Mouse (Mus musculus): Measurements from ENCODE around the gene Olfr1045.
"Not testable (repeated sequence)": the region's sequence is repeated elsewhere in the genome, so short reads cannot be mapped to it uniquely, and the experiment has no call there.

Olfr1045 gene

DNA sequence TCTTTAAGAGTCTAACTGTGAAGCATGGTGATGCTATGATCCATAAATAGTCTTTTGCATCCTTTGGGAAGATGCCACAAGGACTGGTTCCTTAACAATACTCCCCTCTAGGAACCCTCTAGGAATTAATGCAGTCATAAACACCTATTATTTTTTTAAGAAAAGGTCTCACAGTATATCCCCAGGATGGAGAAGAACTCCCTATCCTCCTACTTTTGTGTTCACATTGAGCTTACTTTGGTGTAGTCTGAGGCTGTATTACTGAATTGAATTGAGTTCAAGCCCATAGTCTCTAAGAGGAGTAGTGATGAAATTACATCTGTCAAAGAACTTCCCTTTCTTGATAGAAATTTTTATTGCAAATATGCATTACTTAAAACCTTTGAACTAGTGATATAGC, at the start of gene Olfr1045:
Gene Olfr1045 (minus strand): TSS at position 101 of the 400 bp plus-strand sequence.
- no peak for DNase-seq (ENCODE audit: low spot score)

DNA sequence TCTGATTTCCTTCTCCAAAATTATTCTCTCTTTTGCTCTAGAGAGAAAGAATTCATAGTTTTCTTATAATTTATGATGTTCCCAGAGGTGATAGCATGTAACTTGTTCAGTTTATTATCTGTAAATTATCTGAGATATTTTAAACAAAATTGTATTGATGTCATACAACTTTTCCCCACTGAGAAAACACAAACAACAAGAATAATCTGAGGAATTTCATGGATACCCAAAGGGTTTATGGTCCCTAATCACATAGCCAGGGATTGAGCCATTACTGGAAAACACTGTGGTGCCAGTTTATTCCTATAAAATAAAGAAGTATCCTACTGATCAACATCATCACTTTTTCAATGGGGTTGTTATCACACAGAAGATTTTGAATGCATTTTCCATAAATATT, 37.4 kb upstream of the Olfr1045 start, which contains the start of gene Olfr1048:
Gene Olfr1048 (minus strand): TSS at position 101 of the 400 bp plus-strand sequence.
- DNase-seq (ENCODE audit: low spot score), result no peak

DNA sequence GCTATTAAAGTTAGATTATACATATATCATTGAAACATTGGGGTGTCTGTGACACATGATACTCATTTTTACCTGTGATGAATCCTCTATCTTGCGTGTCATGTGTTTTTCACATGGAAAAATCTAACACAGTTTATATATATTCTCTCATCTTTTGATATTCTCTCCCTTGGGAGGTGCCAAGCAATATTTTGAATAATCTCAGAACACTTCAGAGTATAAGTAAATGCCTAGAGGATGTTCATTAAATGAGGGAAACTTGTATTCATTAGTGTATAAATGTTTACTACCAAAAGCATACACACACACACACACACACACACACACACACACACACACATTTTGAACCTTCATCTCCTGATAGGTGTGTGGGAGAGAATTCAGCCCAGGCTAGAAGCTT, 28.5 kb upstream of the Olfr1045 start, which contains the start of gene Olfr1047:
Gene Olfr1047 (minus strand): TSS at position 101 of the 400 bp plus-strand sequence.
- DNase-seq (ENCODE audit: low spot score), result no peak

- DNase-seq (ENCODE audit: low spot score), result no peak
Measured at GRCm38 (mm10) chr2:86219214-86219613, 16.4 kb upstream of the Olfr1045 start, which contains the start of gene Olfr1046. Gene Olfr1046, minus strand, starts transcription at chr2:86219314.

DNA sequence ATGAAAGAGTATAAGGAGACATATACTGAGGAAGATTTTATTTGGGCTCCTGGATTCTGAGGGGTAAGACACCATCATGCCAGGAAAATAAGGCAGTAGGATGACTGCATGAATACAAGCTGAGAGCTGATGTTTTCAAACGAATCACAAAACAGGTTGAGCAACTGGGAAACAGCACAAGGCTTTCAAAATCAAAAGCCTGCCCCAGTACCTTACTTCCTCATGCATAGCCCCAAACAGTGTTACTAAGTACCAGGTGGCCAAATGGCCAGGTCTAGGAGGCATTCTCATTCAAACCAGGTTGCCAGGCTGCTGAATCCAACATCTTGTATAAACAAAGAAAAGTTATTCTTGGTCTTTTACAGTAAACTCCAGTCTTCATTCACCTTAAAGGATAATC, 6.9 kb downstream of the Olfr1045 start:
- DNase-seq (ENCODE audit: low spot score), result no peak

DNA sequence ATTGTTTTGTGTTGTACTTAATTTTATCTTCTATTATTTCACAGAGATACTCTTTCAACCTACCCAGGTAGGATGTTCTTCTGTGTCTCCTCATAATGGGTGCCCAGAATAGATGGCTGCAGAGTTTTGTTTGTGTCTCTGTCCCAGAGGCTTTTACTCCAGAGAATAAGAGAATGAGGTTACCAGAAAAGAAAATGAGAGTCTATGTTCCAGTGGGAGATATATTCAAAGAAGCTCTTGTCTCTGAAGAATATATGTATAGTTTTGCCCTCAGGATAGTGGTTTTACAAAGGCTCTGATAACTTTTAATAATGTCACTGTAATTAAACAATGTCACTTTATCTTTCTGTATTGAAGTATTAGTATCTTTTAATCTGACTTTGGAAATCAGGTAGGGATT, 17.2 kb downstream of the Olfr1045 start, which contains the start of gene Olfr52:
Gene Olfr52 (minus strand): TSS at position 101 of the 400 bp plus-strand sequence.
- no peak for DNase-seq (ENCODE audit: low spot score)

DNA sequence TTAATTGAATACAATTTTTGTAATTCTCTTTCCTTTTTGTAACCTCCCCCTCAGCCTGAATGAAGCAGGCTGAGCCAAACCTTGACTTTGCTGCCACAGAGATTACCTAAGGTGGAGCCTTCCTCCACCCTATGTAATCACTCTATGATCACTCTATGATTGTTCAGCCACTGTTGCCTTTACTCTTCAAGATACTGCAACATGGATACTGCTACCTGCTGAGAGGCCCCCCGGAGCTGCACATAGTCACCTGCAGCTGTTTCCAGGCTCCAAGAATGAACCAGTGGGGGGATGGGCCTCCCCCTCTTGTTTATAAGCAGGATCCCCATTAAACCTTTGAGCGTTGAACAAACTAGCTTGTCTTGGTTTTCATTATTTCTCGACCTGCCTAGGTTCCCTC, 22.9 kb downstream of the Olfr1045 start:
- no peak for DNase-seq (ENCODE audit: low spot score)

DNA sequence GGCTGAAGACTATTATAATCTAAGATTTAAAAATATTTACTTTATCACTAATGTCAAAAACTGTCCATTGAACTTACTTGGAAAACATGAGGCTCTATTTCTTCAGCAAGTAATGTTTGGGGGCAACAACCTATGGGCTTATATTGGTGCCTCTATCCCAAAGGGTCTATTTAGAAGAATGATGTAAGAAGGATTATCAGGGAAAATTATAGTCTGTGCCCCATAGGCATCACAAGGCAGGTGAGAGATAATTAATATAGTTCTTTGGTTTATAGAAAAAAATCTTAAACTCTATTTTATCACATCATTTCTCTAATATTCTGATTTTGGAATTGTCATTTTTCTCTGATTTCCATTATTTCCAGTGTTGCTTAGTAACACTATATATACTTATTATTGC, 25.1 kb downstream of the Olfr1045 start, which contains the start of gene Olfr1044:
Gene Olfr1044 (minus strand): TSS at position 101 of the 400 bp plus-strand sequence.
- no peak for DNase-seq (ENCODE audit: low spot score)

GRCm38 (mm10) chr2:86175422-86175821, 27.4 kb downstream of the Olfr1045 start:
- not testable (repeated sequence) for DNase-seq (ENCODE audit: low spot score)

DNA sequence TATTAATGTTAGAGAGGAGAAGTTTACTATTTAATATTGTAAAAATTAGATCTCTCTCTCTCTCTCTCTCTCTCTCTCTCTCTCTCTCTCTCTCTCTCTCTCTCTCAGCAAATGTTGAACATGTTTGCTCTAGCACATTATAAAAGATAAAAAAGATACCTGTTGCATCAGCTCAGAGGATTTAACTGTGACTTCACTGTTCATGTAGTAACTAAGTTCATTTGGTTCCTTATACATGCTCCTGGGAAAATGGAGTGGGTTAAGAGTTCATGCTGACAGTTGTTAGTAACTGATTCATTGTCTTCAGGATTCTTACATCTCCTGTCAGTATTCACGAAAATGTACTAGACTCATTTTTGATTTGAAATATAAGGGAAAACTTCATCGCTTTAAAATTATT, 35.4 kb downstream of the Olfr1045 start, which contains the start of gene Olfr1043:
Gene Olfr1043 (minus strand): TSS at position 101 of the 400 bp plus-strand sequence.
- no peak for DNase-seq (ENCODE audit: low spot score)

DNA sequence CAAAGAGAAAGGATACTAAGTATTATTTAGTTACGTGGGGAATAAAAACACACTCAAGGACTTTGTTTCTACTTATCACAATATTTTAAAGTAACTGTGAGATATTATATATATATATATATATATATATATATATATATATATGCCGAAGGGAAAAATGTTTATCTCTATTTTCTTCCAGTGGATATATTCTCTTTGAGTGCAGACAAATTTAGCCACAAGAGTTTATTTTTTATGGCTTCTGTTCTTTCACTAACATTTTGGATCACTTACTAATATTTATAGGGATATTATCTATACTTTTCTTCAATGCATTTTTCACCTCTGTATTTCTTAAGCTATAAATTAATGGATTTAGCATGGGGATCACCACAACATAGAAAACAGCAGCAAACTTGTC, 41.1 kb downstream of the Olfr1045 start, which contains the start of gene Olfr1042:
Gene Olfr1042 (minus strand): TSS at position 101 of the 400 bp plus-strand sequence.
- DNase-seq (ENCODE audit: low spot score), result no peak

DNA sequence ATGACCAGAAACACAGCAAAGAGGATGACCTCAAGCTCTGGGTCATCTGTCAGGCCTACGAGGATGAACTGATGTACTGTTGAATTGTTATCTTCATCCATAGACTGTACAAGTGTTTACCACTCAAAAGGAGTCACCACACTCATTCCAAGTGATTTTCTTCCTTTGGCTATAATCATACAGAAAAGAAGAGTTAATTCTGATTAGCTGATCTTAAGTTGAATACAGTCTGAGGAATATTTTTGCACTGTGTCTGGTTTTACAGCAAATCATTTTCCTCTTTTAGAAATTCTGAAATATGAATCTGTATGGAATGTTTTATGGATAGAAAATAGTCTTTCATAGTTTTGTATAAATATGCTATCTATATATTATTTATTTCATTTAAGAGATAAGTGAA, 56.2 kb downstream of the Olfr1045 start, which contains the start of gene Olfr1040:
Gene Olfr1040 (minus strand): TSS at position 101 of the 400 bp plus-strand sequence.
- DNase-seq (ENCODE audit: low spot score), result no peak

Data from testis, postnatal 10 days (tissue).